Mouse (Mus musculus) intestine, embryonic 16.5 days (tissue): ENCODE measurements around the gene Btnl1. TPM values are rescaled to one million over a fixed set of nuclear protein-coding genes. Genes with fewer than 3 reads are reported as not detected.

ENCODE experiments used
- ATAC-seq: fragments of 200-750 bp; cut with Nextera tagmentation; 2 replicates; pipeline ENCODE4 v1.8.0; 2017; ENCODE audit warnings: moderate TSS enrichment, moderate library complexity
- H3K27ac ChIP-seq: fragments of 300-500 bp; sonication (generic); 2 replicates; pipeline ENCODE4 v1.5.1; 2014; ENCODE audit warnings: mild to moderate bottlenecking, low read length
- H3K27me3 ChIP-seq: fragments of 300-500 bp; sonication (generic); replicated peaks from 2 replicates; pipeline ENCODE4 v1.6.1; 2014; ENCODE audit warnings: low read length, control low read depth, mixed read lengths; ENCODE audit not compliant: control insufficient read depth, insufficient read depth
- H3K36me3 ChIP-seq: fragments of 300-500 bp; sonication (generic); 2 replicates; pipeline ENCODE4 v1.6.1; 2014; ENCODE audit warnings: low read length, control low read depth; ENCODE audit not compliant: control insufficient read depth, insufficient read depth
- H3K4me1 ChIP-seq: fragments of 300-500 bp; sonication (generic); 2 replicates; pipeline ENCODE4 v1.6.1; 2014; ENCODE audit warnings: low read length, control low read depth, mixed read lengths; ENCODE audit not compliant: control insufficient read depth, insufficient read depth
- H3K4me2 ChIP-seq: fragments of 300-500 bp; sonication (generic); 2 replicates; pipeline ENCODE4 v1.6.1; 2014; ENCODE audit warnings: low read depth, low read length, control low read depth
- H3K4me3 ChIP-seq: fragments of 300-500 bp; sonication (generic); 2 replicates; pipeline ENCODE4 v1.5.1; 2014; ENCODE audit warnings: mild to moderate bottlenecking, low read length
- H3K9ac ChIP-seq: fragments of 300-500 bp; sonication (generic); 2 replicates; pipeline ENCODE4 v1.6.1; 2014; ENCODE audit warnings: low read depth, low read length
- H3K9me3 ChIP-seq: fragments of 300-500 bp; sonication (generic); 2 replicates; pipeline ENCODE4 v1.6.1; 2016; ENCODE audit warnings: low read length, control low read depth; ENCODE audit not compliant: control insufficient read depth
- WGBS: fragments of 180-500 bp; shearing (Covaris S2); extraction: QIAGEN DNeasy Blood & Tissue Kit; methylation state at CpG from one replicate; pipeline ENCODE4 v1.1.7; 2014; 5-methylcytosine and 5-hydroxymethylcytosine counted together
- polyA plus RNA-seq: library from polyadenylated mRNA; unstranded; fragments of >200 nt; fragmentation: Nextera tagmentation; extraction: Ambion mirVana; gene quantifications from 2 replicates; pipeline ENCODE4 v1.2.1, GENCODE M21; 2015

The Btnl1 gene
- polyA plus RNA-seq, 1 experiment from 2014 or later: 30.2 TPM

- Histone ChIP-seq H3K4me1 (no peaks in the 10 kb centered on the region), H3K27me3 (no peaks in the 10 kb centered on the region), H3K9me3 (peaks cover 5% of the 10 kb centered on the region; the same call in 1 of the 2 replicates), H3K36me3 (0 out of 2 replicates have a peak, but pooled peaks cover 2% of the 10 kb centered on the region), H3K9ac (no peak overlapping the region), H3K4me2 (no peak overlapping the region), H3K4me3 (no peak overlapping the region), H3K27ac (no peak overlapping the region)
- peak; percentile 35; the same call in 1 of the 2 replicates for ATAC-seq
- WGBS: 72% methylated on average over 2 of the region's 2 CpGs
These were observed 1.8 kb downstream of the Btnl1 start for GRCm38 (mm10) chr17:34378716-34379115.

- H3K9me3 ChIP-seq: peaks cover 5% of the 10 kb centered on the region; the same call in 1 of the 2 replicates
- 0 out of 2 replicates have a peak, but pooled peaks cover 2% of the 10 kb centered on the region for H3K36me3 ChIP-seq
- no peaks in the 10 kb centered on the region for H3K4me1 ChIP-seq
- 88% methylated on average over 7 of the region's 7 CpGs for WGBS
- ATAC-seq: no peak
- H3K27me3 ChIP-seq: no peaks in the 10 kb centered on the region
- no peak overlapping the region for H3K9ac ChIP-seq
- no peak overlapping the region for H3K27ac ChIP-seq
- H3K4me2 ChIP-seq: no peak overlapping the region
- H3K4me3 ChIP-seq: no peak overlapping the region
These were observed 2.5 kb downstream of the Btnl1 start for GRCm38 (mm10) chr17:34379451-34379850.

GRCm38 (mm10) chr17:34381876-34382275, 4.9 kb downstream of the Btnl1 start:
- no peak overlapping the region for H3K27ac ChIP-seq
- no peaks in the 10 kb centered on the region for H3K4me1 ChIP-seq
- H3K36me3 ChIP-seq: 0 out of 2 replicates have a peak, but pooled peaks cover 2% of the 10 kb centered on the region
- H3K9ac ChIP-seq: no peak overlapping the region
- H3K9me3 ChIP-seq: peaks cover 5% of the 10 kb centered on the region; the same call in 1 of the 2 replicates
- H3K4me2 ChIP-seq: no peak overlapping the region
- 75% methylated on average over 11 of the region's 11 CpGs for WGBS
- H3K27me3 ChIP-seq: no peaks in the 10 kb centered on the region
- ATAC-seq: no peak
- H3K4me3 ChIP-seq: no peak overlapping the region

GRCm38 (mm10) chr17:34383212-34383611, 6.3 kb downstream of the Btnl1 start:
- ATAC-seq: no peak
- Histone ChIP-seq H3K27me3 (no peaks in the 10 kb centered on the region), H3K36me3 (0 out of 2 replicates have a peak, but pooled peaks cover 2% of the 10 kb centered on the region), H3K4me3 (no peak overlapping the region), H3K4me1 (no peaks in the 10 kb centered on the region), H3K4me2 (no peak overlapping the region), H3K9ac (no peak overlapping the region), H3K9me3 (peaks cover 5% of the 10 kb centered on the region; the same call in 1 of the 2 replicates), H3K27ac (no peak overlapping the region)
- WGBS: 74% methylated on average over 7 of the region's 7 CpGs

GRCm38 (mm10) chr17:34384699-34385098, 7.8 kb downstream of the Btnl1 start:
- peaks cover 5% of the 10 kb centered on the region; the same call in 1 of the 2 replicates for H3K9me3 ChIP-seq
- H3K9ac ChIP-seq: no peak overlapping the region
- H3K4me1 ChIP-seq: no peaks in the 10 kb centered on the region
- no peak for ATAC-seq
- 65% methylated on average over 3 of the region's 3 CpGs for whole genome bisulfite sequencing
- H3K4me2 ChIP-seq: no peak overlapping the region
- H3K27me3 ChIP-seq: no peaks in the 10 kb centered on the region
- H3K27ac ChIP-seq: no peak overlapping the region
- no peak overlapping the region for H3K4me3 ChIP-seq
- 0 out of 2 replicates have a peak, but pooled peaks cover 2% of the 10 kb centered on the region for H3K36me3 ChIP-seq

GRCm38 (mm10) chr17:34386656-34387055, 9.7 kb downstream of the Btnl1 start:
- Histone ChIP-seq H3K9ac (no peak overlapping the region), H3K4me2 (no peak overlapping the region), H3K4me3 (no peak overlapping the region), H3K36me3 (0 out of 2 replicates have a peak, but pooled peaks cover 2% of the 10 kb centered on the region), H3K9me3 (peaks cover 5% of the 10 kb centered on the region; the same call in 1 of the 2 replicates), H3K4me1 (no peaks in the 10 kb centered on the region), H3K27ac (no peak overlapping the region), H3K27me3 (no peaks in the 10 kb centered on the region)
- 82% methylated on average over 2 of the region's 2 CpGs for WGBS
- ATAC-seq: no peak

- Histone ChIP-seq H3K27me3 (no peaks in the 10 kb centered on the region), H3K4me3 (no peak overlapping the region), H3K4me1 (no peaks in the 10 kb centered on the region), H3K27ac (no peak overlapping the region), H3K36me3 (no peaks in the 10 kb centered on the region), H3K9me3 (no peaks in the 10 kb centered on the region), H3K9ac (no peak overlapping the region), H3K4me2 (no peak overlapping the region)
- 41% methylated on average over 4 of the region's 4 CpGs for WGBS
- ATAC-seq: no peak
These were observed 11.6 kb downstream of the Btnl1 start for GRCm38 (mm10) chr17:34388513-34388912.

GRCm38 (mm10) chr17:34391507-34391906, 14.6 kb downstream of the Btnl1 start:
- Histone ChIP-seq H3K4me3 (no peak overlapping the region), H3K9me3 (no peaks in the 10 kb centered on the region), H3K36me3 (no peaks in the 10 kb centered on the region), H3K27ac (no peak overlapping the region), H3K9ac (no peak overlapping the region), H3K4me2 (no peak overlapping the region), H3K27me3 (no peaks in the 10 kb centered on the region), H3K4me1 (no peaks in the 10 kb centered on the region)
- WGBS: 66% methylated on average over 7 of the region's 7 CpGs
- no peak for ATAC-seq

- no peaks in the 10 kb centered on the region for H3K9me3 ChIP-seq
- no peaks in the 10 kb centered on the region for H3K36me3 ChIP-seq
- H3K4me2 ChIP-seq: peak overlapping the region; percentile 60
- H3K4me3 ChIP-seq: peak overlapping the region; percentile 40
- H3K27ac ChIP-seq: no peak overlapping the region
- WGBS: 3% methylated on average over 24 of the region's 24 CpGs
- no peaks in the 10 kb centered on the region for H3K4me1 ChIP-seq
- ATAC-seq: 0 out of 2 replicates have a peak, but pooled peaks have one; percentile 31
- peak overlapping the region; percentile 53; the same call in 1 of the 2 replicates for H3K9ac ChIP-seq
- no peaks in the 10 kb centered on the region for H3K27me3 ChIP-seq
These were observed 15.4 kb downstream of the Btnl1 start for GRCm38 (mm10) chr17:34392321-34392720.

- H3K36me3 ChIP-seq: no peaks in the 10 kb centered on the region
- no peak overlapping the region for H3K27ac ChIP-seq
- H3K27me3 ChIP-seq: no peaks in the 10 kb centered on the region
- H3K4me1 ChIP-seq: no peaks in the 10 kb centered on the region
- H3K9ac ChIP-seq: no peak overlapping the region
- no peak overlapping the region for H3K4me2 ChIP-seq
- no peak overlapping the region for H3K4me3 ChIP-seq
- no peak for ATAC-seq
- H3K9me3 ChIP-seq: no peaks in the 10 kb centered on the region
- WGBS: 66% methylated on average over 5 of the region's 5 CpGs
These were observed 20.4 kb downstream of the Btnl1 start for GRCm38 (mm10) chr17:34397357-34397756.
